Mouse (Mus musculus): Measurements from ENCODE around the gene Ing3. TPM values are rescaled to one million over a fixed set of nuclear protein-coding genes. Genes with fewer than 3 reads are reported as not detected.

Ing3 gene
- polyA plus RNA-seq, 1 experiment from 2014 or later = 51.7 TPM

DNA sequence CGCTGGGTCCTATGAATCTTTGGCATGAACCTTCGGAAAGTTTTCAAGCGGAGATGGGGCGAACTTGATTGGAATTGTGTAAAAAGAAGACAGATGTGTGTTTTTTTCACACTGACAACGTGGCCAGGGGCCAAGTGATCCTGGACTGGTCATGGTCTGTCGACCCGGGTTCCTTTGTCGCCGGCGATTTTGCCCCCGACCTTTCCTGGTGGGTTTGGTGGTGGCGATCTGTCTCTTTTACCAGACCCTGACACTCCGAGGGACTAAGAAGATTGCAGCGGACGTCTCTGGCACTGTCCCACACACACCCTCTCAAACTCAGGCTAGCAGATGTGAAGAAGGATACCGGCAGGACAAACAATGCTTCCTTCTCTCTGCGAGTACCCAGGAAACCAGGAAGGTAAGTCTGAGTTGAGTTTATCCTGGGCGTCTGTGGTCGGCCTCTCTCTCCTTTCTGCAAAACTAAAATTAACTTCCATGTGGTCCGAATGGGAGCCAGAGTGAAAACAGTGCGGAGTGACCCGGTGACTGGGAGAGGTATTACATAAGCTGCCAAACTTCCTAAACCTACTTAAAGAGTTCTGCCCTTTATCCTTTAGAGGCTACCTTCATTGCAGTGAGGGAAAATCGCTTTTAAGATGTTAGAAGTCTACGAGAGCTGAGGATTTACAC, 37.4 kb downstream of the Ing3 start:
- peak overlapping the region; percentile 60 for H3K27ac ChIP-seq (replicated peaks; ENCODE audit: low read depth, low read length)
- ATAC-seq (replicated peaks; ENCODE audit: insufficient number of reproducible peaks, low FRiP score, low TSS enrichment, low read depth) (no peak), DNase-seq (ENCODE audit: low spot score) (peak; percentile 47)
- no peaks in the 10 kb centered on the region for H3K36me3 ChIP-seq (replicated peaks; ENCODE audit: control insufficient read depth, insufficient read depth, low read depth, low read length)
- 3% methylated on average over 24 of the region's 24 CpGs for WGBS
- H3K4me1 ChIP-seq (ENCODE audit: control insufficient read depth, insufficient read depth, low read length) = no peaks in the 10 kb centered on the region
- peak overlapping the region; percentile 82 for H3K9ac ChIP-seq (replicated peaks; ENCODE audit: low read length)
- H3K27me3 ChIP-seq (ENCODE audit: control insufficient read depth, insufficient read depth, low read length) = no peaks in the 10 kb centered on the region
- no peaks in the 10 kb centered on the region for H3K9me3 ChIP-seq (replicated peaks; ENCODE audit: control insufficient read depth, low read length)
- peak overlapping the region; percentile 42 for H3K4me3 ChIP-seq (ENCODE audit: low read depth, low read length)
- peak overlapping the region; percentile 77 for H3K4me2 ChIP-seq (ENCODE audit: low read depth, low read length)

- no peaks in the 10 kb centered on the region for H3K4me1 ChIP-seq (ENCODE audit: control insufficient read depth, insufficient read depth, low read length)
- H3K9ac ChIP-seq (replicated peaks; ENCODE audit: low read length) = peak overlapping the region; percentile 38
- WGBS = 49% methylated on average over 2 of the region's 2 CpGs
- H3K4me2 ChIP-seq (ENCODE audit: low read depth, low read length) = no peak overlapping the region; the same call in 1 of the 2 replicates
- H3K27ac ChIP-seq (replicated peaks; ENCODE audit: low read depth, low read length) = no peak overlapping the region
- DNase-seq (ENCODE audit: low spot score) (peak; percentile 30), ATAC-seq (replicated peaks; ENCODE audit: insufficient number of reproducible peaks, low FRiP score, low TSS enrichment, low read depth) (no peak)
- H3K4me3 ChIP-seq (ENCODE audit: low read depth, low read length) = peak overlapping the region; percentile 42
- no peaks in the 10 kb centered on the region for H3K27me3 ChIP-seq (ENCODE audit: control insufficient read depth, insufficient read depth, low read length)
- no peaks in the 10 kb centered on the region for H3K36me3 ChIP-seq (replicated peaks; ENCODE audit: control insufficient read depth, insufficient read depth, low read depth, low read length)
- no peaks in the 10 kb centered on the region for H3K9me3 ChIP-seq (replicated peaks; ENCODE audit: control insufficient read depth, low read length)
Measured at GRCm38 (mm10) chr6:21987554-21987953, 38.2 kb downstream of the Ing3 start.

DNA sequence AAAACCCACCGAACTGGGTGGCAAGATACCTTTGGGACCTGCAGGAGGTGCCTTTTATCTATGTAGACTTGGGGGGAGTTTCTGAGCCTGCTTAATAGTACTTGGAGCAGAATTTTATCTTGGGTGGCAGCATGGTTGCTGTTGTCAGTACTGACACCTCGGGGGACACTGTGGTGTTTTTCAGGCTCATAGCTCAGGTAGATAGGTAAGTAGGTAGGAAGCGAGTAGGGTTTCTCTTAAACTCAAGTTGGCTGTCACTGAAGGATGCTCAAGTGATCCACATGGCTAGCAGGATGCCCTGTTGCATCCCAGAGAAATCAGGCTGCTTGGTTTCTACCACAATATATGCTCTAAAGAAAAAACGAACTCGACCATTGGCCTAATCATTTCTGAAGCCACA, 38.9 kb downstream of the Ing3 start:
- Histone ChIP-seq H3K27ac (replicated peaks; ENCODE audit: low read depth, low read length) (peak overlapping the region; percentile 36; the same call in 1 of the 2 replicates), H3K36me3 (replicated peaks; ENCODE audit: control insufficient read depth, insufficient read depth, low read depth, low read length) (no peaks in the 10 kb centered on the region), H3K9me3 (replicated peaks; ENCODE audit: control insufficient read depth, low read length) (no peaks in the 10 kb centered on the region), H3K9ac (replicated peaks; ENCODE audit: low read length) (no peak overlapping the region; the same call in 1 of the 2 replicates), H3K27me3 (ENCODE audit: control insufficient read depth, insufficient read depth, low read length) (no peaks in the 10 kb centered on the region), H3K4me1 (ENCODE audit: control insufficient read depth, insufficient read depth, low read length) (no peaks in the 10 kb centered on the region), H3K4me2 (ENCODE audit: low read depth, low read length) (peak overlapping the region; percentile 25), H3K4me3 (ENCODE audit: low read depth, low read length) (peak overlapping the region; percentile 30)
- DNase-seq (ENCODE audit: low spot score) = no peak
- ATAC-seq (replicated peaks; ENCODE audit: insufficient number of reproducible peaks, low FRiP score, low TSS enrichment, low read depth) = no peak
- 57% methylated on average over 5 of the region's 5 CpGs for WGBS

DNA sequence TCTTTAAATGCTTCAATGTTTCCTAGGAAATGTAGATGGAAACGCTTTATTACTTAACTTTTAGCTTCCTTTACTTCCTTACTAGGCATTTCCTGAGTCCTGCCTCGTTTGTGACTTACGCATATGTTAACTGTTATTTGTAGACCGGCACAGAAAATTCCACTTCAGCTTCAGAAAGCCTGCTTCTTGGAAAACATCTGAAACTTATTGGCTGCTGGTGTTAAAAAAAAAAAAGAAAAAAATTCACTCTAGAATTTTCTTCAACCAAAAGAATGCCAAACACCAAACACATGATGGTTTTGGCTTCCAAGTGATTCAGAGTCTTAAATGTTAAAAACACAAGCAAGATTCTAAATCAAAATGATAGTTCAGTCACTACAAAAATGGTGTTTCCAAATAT, 39.7 kb downstream of the Ing3 start:
- Histone ChIP-seq H3K4me2 (ENCODE audit: low read depth, low read length) (peak overlapping the region; percentile 25), H3K4me1 (ENCODE audit: control insufficient read depth, insufficient read depth, low read length) (no peaks in the 10 kb centered on the region), H3K27ac (replicated peaks; ENCODE audit: low read depth, low read length) (no peak overlapping the region; the same call in 1 of the 2 replicates), H3K36me3 (replicated peaks; ENCODE audit: control insufficient read depth, insufficient read depth, low read depth, low read length) (no peaks in the 10 kb centered on the region), H3K9ac (replicated peaks; ENCODE audit: low read length) (0 out of 2 replicates have a peak overlapping the region, but pooled peaks have one; percentile 30), H3K27me3 (ENCODE audit: control insufficient read depth, insufficient read depth, low read length) (no peaks in the 10 kb centered on the region), H3K9me3 (replicated peaks; ENCODE audit: control insufficient read depth, low read length) (no peaks in the 10 kb centered on the region), H3K4me3 (ENCODE audit: low read depth, low read length) (peak overlapping the region; percentile 30)
- peak; percentile 62 for DNase-seq (ENCODE audit: low spot score)
- WGBS = 33% methylated on average over 4 of the region's 4 CpGs
- no peak for ATAC-seq (replicated peaks; ENCODE audit: insufficient number of reproducible peaks, low FRiP score, low TSS enrichment, low read depth)

DNA sequence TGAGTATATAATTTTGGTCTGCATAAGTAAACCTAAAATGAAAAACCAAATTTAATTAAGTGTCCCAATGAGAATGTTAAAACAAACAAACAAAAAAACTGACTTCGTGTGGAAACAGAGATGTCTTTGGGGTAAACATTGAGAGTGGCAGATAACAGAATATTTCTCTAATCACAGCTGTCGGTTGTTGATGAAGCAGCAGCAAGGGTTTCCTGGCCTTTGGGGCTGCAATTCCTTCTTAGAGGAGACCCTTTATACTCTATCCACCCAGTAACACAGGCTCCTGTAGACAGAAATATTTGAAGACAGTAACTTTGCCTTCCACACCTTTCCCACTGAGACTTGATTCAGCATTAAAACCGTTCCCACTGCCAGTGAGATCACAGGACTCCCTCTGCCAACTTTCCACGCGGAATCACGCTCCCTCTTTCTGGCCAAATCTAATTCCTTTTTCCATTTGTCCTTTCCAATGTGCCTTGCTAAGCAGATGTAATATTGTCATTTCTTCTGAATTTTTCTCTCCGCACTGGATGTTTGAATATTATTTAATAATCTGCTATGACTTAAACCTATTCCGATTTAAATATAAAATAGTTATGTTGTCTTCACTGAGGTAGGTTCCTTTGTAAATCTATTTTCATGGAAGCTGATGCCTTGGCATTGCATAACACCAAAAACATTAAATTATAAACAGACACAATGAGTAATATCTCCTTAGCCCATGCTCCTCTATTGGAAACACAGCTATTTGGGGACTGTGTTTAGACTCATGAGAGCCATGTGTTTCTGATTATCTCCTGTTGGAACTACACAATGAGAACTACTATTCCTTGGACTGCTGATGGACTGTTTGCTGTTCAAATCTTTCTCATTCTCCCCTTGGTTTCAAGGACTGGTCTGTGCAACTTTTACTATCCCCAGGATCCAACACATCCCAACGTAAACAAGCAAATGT, 41.1 kb downstream of the Ing3 start:
- Histone ChIP-seq H3K9ac (replicated peaks; ENCODE audit: low read length) (peak overlapping the region; percentile 30; the same call in 1 of the 2 replicates), H3K27me3 (ENCODE audit: control insufficient read depth, insufficient read depth, low read length) (no peaks in the 10 kb centered on the region), H3K27ac (replicated peaks; ENCODE audit: low read depth, low read length) (peak overlapping the region; percentile 81), H3K36me3 (replicated peaks; ENCODE audit: control insufficient read depth, insufficient read depth, low read depth, low read length) (no peaks in the 10 kb centered on the region), H3K4me2 (ENCODE audit: low read depth, low read length) (peak overlapping the region; percentile 38), H3K4me1 (ENCODE audit: control insufficient read depth, insufficient read depth, low read length) (no peaks in the 10 kb centered on the region), H3K4me3 (ENCODE audit: low read depth, low read length) (peak overlapping the region; percentile 21), H3K9me3 (replicated peaks; ENCODE audit: control insufficient read depth, low read length) (no peaks in the 10 kb centered on the region)
- ATAC-seq (replicated peaks; ENCODE audit: insufficient number of reproducible peaks, low FRiP score, low TSS enrichment, low read depth) = 0 out of 2 replicates have a peak, but pooled peaks have one; percentile 60
- 48% methylated on average over 9 of the region's 9 CpGs for WGBS
- DNase-seq (ENCODE audit: low spot score) = peak; percentile 88

DNA sequence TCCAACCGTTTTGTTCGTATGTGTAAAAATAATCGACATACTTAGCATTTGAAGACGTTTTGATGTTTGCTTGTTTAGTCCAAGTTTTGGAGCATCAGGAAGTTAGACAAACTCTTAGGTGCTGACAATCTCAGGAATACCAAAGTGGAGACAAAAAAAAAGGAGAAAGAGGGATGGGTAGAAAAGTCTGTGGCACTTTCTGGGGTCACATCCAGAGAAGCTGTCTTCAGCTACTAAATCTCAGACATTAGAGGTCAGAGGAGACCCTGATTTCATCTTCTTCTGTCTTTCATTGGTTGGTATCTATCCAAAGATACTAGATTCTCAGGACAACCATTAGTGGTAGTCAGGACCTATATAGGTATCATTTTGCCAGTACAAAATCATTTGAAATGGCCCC, 41.8 kb downstream of the Ing3 start:
- Histone ChIP-seq H3K4me3 (ENCODE audit: low read depth, low read length) (no peak overlapping the region), H3K4me2 (ENCODE audit: low read depth, low read length) (peak overlapping the region; percentile 19), H3K36me3 (replicated peaks; ENCODE audit: control insufficient read depth, insufficient read depth, low read depth, low read length) (no peaks in the 10 kb centered on the region), H3K27ac (replicated peaks; ENCODE audit: low read depth, low read length) (peak overlapping the region; percentile 11; the same call in 1 of the 2 replicates), H3K9ac (replicated peaks; ENCODE audit: low read length) (no peak overlapping the region), H3K9me3 (replicated peaks; ENCODE audit: control insufficient read depth, low read length) (no peaks in the 10 kb centered on the region), H3K27me3 (ENCODE audit: control insufficient read depth, insufficient read depth, low read length) (no peaks in the 10 kb centered on the region), H3K4me1 (ENCODE audit: control insufficient read depth, insufficient read depth, low read length) (no peaks in the 10 kb centered on the region)
- no peak for DNase-seq (ENCODE audit: low spot score)
- no peak for ATAC-seq (replicated peaks; ENCODE audit: insufficient number of reproducible peaks, low FRiP score, low TSS enrichment, low read depth)
- 39% methylated on average over 4 of the region's 4 CpGs for WGBS

DNA sequence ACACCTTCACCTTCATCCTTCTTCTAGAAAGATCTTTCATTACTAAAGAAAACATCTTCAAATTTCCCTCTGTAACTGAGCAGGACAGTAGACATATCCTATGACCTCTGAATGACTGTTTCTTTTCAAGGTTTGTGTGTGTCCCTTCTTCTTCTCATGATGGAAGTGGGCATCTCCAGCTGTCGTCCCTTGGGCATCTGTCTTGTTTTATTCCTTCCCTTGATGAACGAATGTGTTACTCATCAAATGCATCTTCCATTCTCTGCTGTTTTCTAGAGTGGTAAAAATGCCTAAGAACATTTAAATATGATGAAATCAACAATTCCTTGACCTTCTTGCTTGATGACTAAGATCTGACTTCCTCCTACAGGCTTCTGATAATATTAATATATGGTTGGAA, 43.7 kb downstream of the Ing3 start:
- Histone ChIP-seq H3K4me2 (ENCODE audit: low read depth, low read length) (no peak overlapping the region), H3K9ac (replicated peaks; ENCODE audit: low read length) (no peak overlapping the region), H3K4me3 (ENCODE audit: low read depth, low read length) (no peak overlapping the region), H3K36me3 (replicated peaks; ENCODE audit: control insufficient read depth, insufficient read depth, low read depth, low read length) (no peaks in the 10 kb centered on the region), H3K9me3 (replicated peaks; ENCODE audit: control insufficient read depth, low read length) (no peaks in the 10 kb centered on the region), H3K27me3 (ENCODE audit: control insufficient read depth, insufficient read depth, low read length) (no peaks in the 10 kb centered on the region), H3K4me1 (ENCODE audit: control insufficient read depth, insufficient read depth, low read length) (0 out of 2 replicates have a peak, but pooled peaks cover 2% of the 10 kb centered on the region), H3K27ac (replicated peaks; ENCODE audit: low read depth, low read length) (no peak overlapping the region)
- DNase-seq (ENCODE audit: low spot score) (no peak), ATAC-seq (replicated peaks; ENCODE audit: insufficient number of reproducible peaks, low FRiP score, low TSS enrichment, low read depth) (no peak)
- WGBS = 86% methylated on average over 2 of the region's 2 CpGs

Data from embryonic facial prominence, embryonic 11.5 days (tissue).